Mouse (Mus musculus) myocyte (in vitro differentiated cells): Measurements from ENCODE around the gene Srd5a1. TPM values are rescaled to one million over a fixed set of nuclear protein-coding genes. Genes with fewer than 3 reads are reported as not detected.
"Not testable (repeated sequence)": the region's sequence is repeated elsewhere in the genome, so short reads cannot be mapped to it uniquely, and the experiment has no call there.

Source experiments
- H3K27me3 ChIP-seq: one replicate; pipeline ENCODE4 v1.6.1; 2011; ENCODE audit not compliant: control insufficient read depth, insufficient read depth, insufficient read length
- H3K36me3 ChIP-seq: one replicate; pipeline ENCODE4 v1.6.1; 2011; ENCODE audit not compliant: control insufficient read depth, insufficient read depth
- H3K4me2 ChIP-seq: one replicate; pipeline ENCODE4 v1.6.1; 2011; ENCODE audit warnings: low read depth, control low read depth
- H3K4me3 ChIP-seq: one replicate; pipeline ENCODE4 v1.5.1; 2011; ENCODE audit warnings: mild to moderate bottlenecking, control low read depth, moderate library complexity
- H3K79me2 ChIP-seq: one replicate; pipeline ENCODE4 v1.6.1; 2011; ENCODE audit not compliant: control insufficient read depth, insufficient read depth
- H3ac ChIP-seq: one replicate; pipeline ENCODE4 v1.6.1; 2011; ENCODE audit not compliant: control insufficient read depth, insufficient read length
- CEBPB ChIP-seq: IDR thresholded peaks from 2 replicates; pipeline ENCODE4 v1.6.1; 2011; ENCODE audit warnings: mild to moderate bottlenecking, moderate library complexity; ENCODE audit not compliant: poor library complexity, insufficient read depth, severe bottlenecking
- E2F4 ChIP-seq: IDR thresholded peaks from one replicate; pipeline ENCODE4 v1.6.1; 2011; ENCODE audit warnings: mild to moderate bottlenecking, control low read depth, moderate library complexity; ENCODE audit not compliant: insufficient read depth
- MAX ChIP-seq: IDR thresholded peaks from one replicate; pipeline ENCODE4 v1.6.1; 2011; ENCODE audit warnings: low read depth, mild to moderate bottlenecking, control low read depth
- MYOD1 ChIP-seq, 3 experiments: IDR thresholded peaks; one replicate each; pipeline ENCODE4 v1.6.1; 2011; ENCODE audit warnings: control low read depth in 2 of 3, low read depth in 2 of 3, mild to moderate bottlenecking in 2 of 3, moderate library complexity in 1 of 3; ENCODE audit not compliant: insufficient read length in 2 of 3, control insufficient read depth in 1 of 3
- MYOG ChIP-seq, 3 experiments: IDR thresholded peaks; one replicate each; pipeline ENCODE4 v1.6.1; 2011; ENCODE audit warnings: control low read depth in 2 of 3, low read depth in 2 of 3, mild to moderate bottlenecking in 2 of 3; ENCODE audit not compliant: insufficient read length in 2 of 3, control insufficient read depth in 1 of 3, insufficient read depth in 1 of 3
- POLR2A ChIP-seq: IDR thresholded peaks from one replicate; pipeline ENCODE4 v1.6.1; 2011; ENCODE audit warnings: low read depth, mild to moderate bottlenecking, control low read depth, moderate library complexity; ENCODE audit not compliant: insufficient read length
- POLR2AphosphoS2 ChIP-seq: IDR thresholded peaks from one replicate; pipeline ENCODE4 v1.6.1; 2011; ENCODE audit warnings: low read depth, control low read depth; ENCODE audit not compliant: insufficient read length
- REST ChIP-seq: IDR thresholded peaks from one replicate; pipeline ENCODE4 v1.6.1; 2011; ENCODE audit warnings: mild to moderate bottlenecking, control low read depth, moderate library complexity; ENCODE audit not compliant: insufficient read depth, insufficient read length
- SRF ChIP-seq: IDR thresholded peaks from one replicate; pipeline ENCODE4 v1.6.1; 2011; ENCODE audit warnings: low read depth; ENCODE audit not compliant: control insufficient read depth, insufficient read length
- TCF12 ChIP-seq: IDR thresholded peaks from one replicate; pipeline ENCODE4 v1.6.1; 2011; ENCODE audit warnings: mild to moderate bottlenecking, control low read depth; ENCODE audit not compliant: poor library complexity, insufficient read depth, severe bottlenecking
- TCF3 ChIP-seq: IDR thresholded peaks from one replicate; pipeline ENCODE4 v1.6.1; 2011; ENCODE audit warnings: low read depth, control low read depth; ENCODE audit not compliant: insufficient read length
- USF1 ChIP-seq: IDR thresholded peaks from one replicate; pipeline ENCODE4 v1.6.1; 2011; ENCODE audit warnings: low read depth, mild to moderate bottlenecking, control low read depth, moderate library complexity
- polyA plus RNA-seq: library from polyadenylated mRNA; unstranded; fragments of >200 nt; fragmentation: generic; extraction: Trizol; gene quantifications from one replicate; pipeline ENCODE4 v1.2.1, GENCODE M21; 2012; ENCODE audit warnings: missing spikeins

Srd5a1 gene
- polyA plus RNA-seq, 1 experiment = 2.7 TPM

GRCm38 (mm10) chr13:69636375-69636774 lies 25.1 kb upstream of the Srd5a1 start:
- no peaks in the 10 kb centered on the region for H3K79me2 ChIP-seq
- no peak overlapping the region for H3K4me3 ChIP-seq
- TF ChIP-seq USF1 (no peak), MYOD1 (IDR thresholded peaks at IDR 0.05; ENCODE audit: control insufficient read depth in 1 of 3, insufficient read length in 2 of 3, low read depth in 2 of 3) (no peak), CEBPB (no peak), MAX (no peak), E2F4 (no peak), TCF12 (no peak), POLR2A (no peak), SRF (no peak), POLR2AphosphoS2 (no peak), TCF3 (no peak), REST (no peak), MYOG (IDR thresholded peaks at IDR 0.05; ENCODE audit: control insufficient read depth in 1 of 3, insufficient read depth in 1 of 3, insufficient read length in 2 of 3, low read depth in 2 of 3) (no peak)
- H3K27me3 ChIP-seq = no peaks in the 10 kb centered on the region
- peaks cover 27% of the 10 kb centered on the region for H3K36me3 ChIP-seq
- H3ac ChIP-seq = no peak overlapping the region
- no peak overlapping the region for H3K4me2 ChIP-seq

GRCm38 (mm10) chr13:69635836-69636235 lies 24.6 kb upstream of the Srd5a1 start:
- not testable (repeated sequence) for H3K27me3 ChIP-seq, H3K79me2 ChIP-seq, H3K4me3 ChIP-seq, H3K4me2 ChIP-seq, H3ac ChIP-seq
- peaks cover 32% of the 10 kb centered on the region for H3K36me3 ChIP-seq

GRCm38 (mm10) chr13:69633988-69634387 lies 22.7 kb upstream of the Srd5a1 start:
- Histone ChIP-seq H3K36me3 (peaks cover 47% of the 10 kb centered on the region), H3K27me3 (no peaks in the 10 kb centered on the region), H3K4me2 (no peak overlapping the region), H3K79me2 (no peaks in the 10 kb centered on the region), H3ac (no peak overlapping the region), H3K4me3 (no peak overlapping the region)
- TF ChIP-seq MYOD1 (IDR thresholded peaks at IDR 0.05; ENCODE audit: control insufficient read depth in 1 of 3, insufficient read length in 2 of 3, low read depth in 2 of 3) (no peak), REST (no peak), CEBPB (no peak)

GRCm38 (mm10) chr13:69633551-69633950 lies 22.3 kb upstream of the Srd5a1 start:
- Histone ChIP-seq H3K36me3 (peaks cover 49% of the 10 kb centered on the region), H3K27me3 (no peaks in the 10 kb centered on the region), H3ac (no peak overlapping the region), H3K79me2 (no peaks in the 10 kb centered on the region), H3K4me2 (no peak overlapping the region), H3K4me3 (no peak overlapping the region)
- no peak for TF ChIP-seq USF1
- TF ChIP-seq CEBPB = no peak
- no peak for TF ChIP-seq REST
- TF ChIP-seq SRF = no peak
- no peak for TF ChIP-seq POLR2A
- no peak for TF ChIP-seq MAX
- no peak for TF ChIP-seq MYOD1 (IDR thresholded peaks at IDR 0.05; ENCODE audit: control insufficient read depth in 1 of 3, insufficient read length in 2 of 3, low read depth in 2 of 3)
- no peak for TF ChIP-seq E2F4
- TF ChIP-seq TCF3 = no peak
- no peak for TF ChIP-seq TCF12
- TF ChIP-seq POLR2AphosphoS2 = no peak
- no peak for TF ChIP-seq MYOG (IDR thresholded peaks at IDR 0.05; ENCODE audit: control insufficient read depth in 1 of 3, insufficient read depth in 1 of 3, insufficient read length in 2 of 3, low read depth in 2 of 3)

- Histone ChIP-seq H3K79me2 (no peaks in the 10 kb centered on the region), H3ac (no peak overlapping the region), H3K4me3 (no peak overlapping the region), H3K27me3 (no peaks in the 10 kb centered on the region), H3K36me3 (peaks cover 61% of the 10 kb centered on the region), H3K4me2 (no peak overlapping the region)
- no peak for TF ChIP-seq POLR2AphosphoS2
Observed at GRCm38 (mm10) chr13:69631659-69632058, 20.4 kb upstream of the Srd5a1 start.

DNA sequence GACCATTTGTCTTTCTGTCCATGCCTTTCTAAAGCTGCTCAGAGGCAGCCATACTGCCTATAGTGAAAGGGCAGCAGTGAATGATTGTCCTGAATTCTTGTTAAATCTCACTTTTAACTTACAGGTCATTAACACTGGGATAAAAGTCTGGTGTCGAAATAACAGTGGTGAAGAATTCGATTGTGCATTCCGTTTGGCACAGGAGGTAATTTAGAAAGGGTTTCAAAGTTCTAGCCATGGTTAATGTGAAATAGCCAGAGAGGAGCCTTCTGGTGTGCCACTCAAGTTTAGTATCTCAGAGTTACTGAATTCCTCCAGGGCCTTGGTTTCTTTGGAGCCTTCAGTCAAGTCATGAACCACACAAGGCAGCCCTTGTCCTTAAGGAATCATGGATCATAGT lies 19.9 kb upstream of the Srd5a1 start:
- TF ChIP-seq E2F4 = no peak
- no peak for TF ChIP-seq TCF12
- TF ChIP-seq POLR2AphosphoS2 = no peak
- TF ChIP-seq SRF = no peak
- no peak for TF ChIP-seq MAX
- no peak for TF ChIP-seq USF1
- TF ChIP-seq TCF3 = no peak
- no peak for TF ChIP-seq POLR2A
- TF ChIP-seq MYOD1 (IDR thresholded peaks at IDR 0.05; ENCODE audit: control insufficient read depth in 1 of 3, insufficient read length in 2 of 3, low read depth in 2 of 3) = no peak
- TF ChIP-seq CEBPB = no peak
- TF ChIP-seq REST = no peak
- no peak for TF ChIP-seq MYOG (IDR thresholded peaks at IDR 0.05; ENCODE audit: control insufficient read depth in 1 of 3, insufficient read depth in 1 of 3, insufficient read length in 2 of 3, low read depth in 2 of 3)
- peaks cover 61% of the 10 kb centered on the region for H3K36me3 ChIP-seq
- H3K27me3 ChIP-seq = no peaks in the 10 kb centered on the region

More for the DNA sequence above, 19.9 kb upstream of the Srd5a1 start:
- Histone ChIP-seq H3K79me2 (no peaks in the 10 kb centered on the region), H3K4me2 (no peak overlapping the region), H3K4me3 (no peak overlapping the region), H3ac (no peak overlapping the region)
